In genomic region chr17:25400443-25400842, GRCm38 (mm10) we compare ENCODE assay signal across 10 mouse cellular contexts. TPM values are rescaled to one million over a fixed set of nuclear protein-coding genes. Genes with fewer than 3 reads are reported as not detected.
DNase-seq lines count a peak whose midpoint lies in the region; ATAC-seq lines count a peak whose summit lies in the region.
"Had no signal": no experiment of that assay in that cellular context is flagged by ENCODE, and none has a peak within 500 bp of the region (broad histone marks: within the 10 kb centered on the region; RNA-seq: fewer than 3 reads in every experiment).

No protein-coding gene starts in this region.

- peaks cover 5% of the 10 kb centered on the region for H3K4me1 ChIP-seq in embryonic facial prominence, embryonic 14.5 days (ENCODE audit: control insufficient read depth, insufficient read depth, low read length)

- ATAC-seq in embryonic facial prominence, embryonic 14.5 days (ENCODE audit: low read depth): no peak
- ATAC-seq in granulocyte monocyte progenitor cell, adult 5-6 weeks (replicated peaks; ENCODE audit: poor library complexity, severe bottlenecking): no peak; the same call in 1 of the 2 replicates

- no peaks in the 10 kb centered on the region for H3K27me3 ChIP-seq in embryonic facial prominence, embryonic 14.5 days (replicated peaks; ENCODE audit: control insufficient read depth, insufficient read depth, low read length)

- peaks cover 10% of the 10 kb centered on the region for H3K36me3 ChIP-seq in embryonic facial prominence, embryonic 14.5 days (ENCODE audit: control insufficient read depth, insufficient read depth, low read length)

- no peak overlapping the region for H3K4me2 ChIP-seq in embryonic facial prominence, embryonic 14.5 days (ENCODE audit: low read depth, low read length)

- no peaks in the 10 kb centered on the region for H3K9me3 ChIP-seq in embryonic facial prominence, embryonic 14.5 days (ENCODE audit: control insufficient read depth, low read length)

- WGBS in embryonic facial prominence, embryonic 14.5 days: 7% methylated on average over 7 of the region's 7 CpGs

- DNase-seq in left cerebral cortex, postnatal 4 days: peak; percentile 28
- no peak for DNase-seq in left cerebral cortex, adult 9 months (ENCODE audit: low spot score in 2 of 2)
- DNase-seq in NIH3T3 (ENCODE audit: low read depth): peak; percentile 58
- peak; percentile 34 for DNase-seq in embryonic facial prominence, embryonic 14.5 days (ENCODE audit: low spot score)
- DNase-seq in ovary, postnatal 14 days (ENCODE audit: low spot score): peak; percentile 47
- DNase-seq in cerebellum, adult 11-12 months: no peak
- DNase-seq in frontal cortex, postnatal 10 days (ENCODE audit: low spot score in 2 of 2): no peak

- intact Hi-C loops in left cerebral cortex, postnatal 4 days (cut with DNase I): no loop called here

- no peak overlapping the region for H3K27ac ChIP-seq in embryonic facial prominence, embryonic 14.5 days (replicated peaks; ENCODE audit: low read depth, low read length)
- H3K27ac ChIP-seq: macrophage had no signal

- no peak overlapping the region for H3K9ac ChIP-seq in embryonic facial prominence, embryonic 14.5 days (ENCODE audit: low read depth, low read length)

- no peak overlapping the region for H3K4me3 ChIP-seq in embryonic facial prominence, embryonic 14.5 days (ENCODE audit: low read depth, low read length)

RNA-seq across cellular contexts. Expression of gene Tpsg1, which starts 31.4 kb away (rescaled TPM):
- not detected for total RNA-seq in left cerebral cortex, postnatal 4 days (2021)
- 8.0 and 9.5 TPM in 2 replicates for polyA plus RNA-seq in embryonic facial prominence, embryonic 14.5 days (2014; fragmentation: Nextera tagmentation; extraction: Ambion mirVana)
- not detected in 2 replicates for total RNA-seq in granulocyte monocyte progenitor cell, adult 5-6 weeks (2014; fragmentation: Nextera tagmentation)
- not detected in 2 replicates for total RNA-seq in granulocyte monocyte progenitor cell, adult 5-6 weeks (2017)
- polyA plus RNA-seq: macrophage had no signal

RNA-seq across cellular contexts. Expression of gene Cacna1h, which starts 33.1 kb away (rescaled TPM):
- total RNA-seq in left cerebral cortex, postnatal 4 days (2021): 100 to 1,000 TPM in 1 of 2 experiments, 10 to 100 TPM in 1; 96.9 to 103 TPM
- polyA plus RNA-seq in embryonic facial prominence, embryonic 14.5 days (2014; fragmentation: Nextera tagmentation; extraction: Ambion mirVana): 4.9 and 5.2 TPM in 2 replicates
- total RNA-seq in granulocyte monocyte progenitor cell, adult 5-6 weeks (2014; fragmentation: Nextera tagmentation): not detected in 2 replicates
- not detected in 2 replicates for total RNA-seq in granulocyte monocyte progenitor cell, adult 5-6 weeks (2017)
- polyA plus RNA-seq: macrophage had no signal

RNA-seq across cellular contexts. Expression of gene Tpsb2, which starts 34.3 kb away (rescaled TPM):
- total RNA-seq in left cerebral cortex, postnatal 4 days (2021): 10 to 100 TPM in 1 of 2 experiments, 1 to 10 TPM in 1; 8.1 to 16.4 TPM
- 47.8 and 101 TPM in 2 replicates for polyA plus RNA-seq in embryonic facial prominence, embryonic 14.5 days (2014; fragmentation: Nextera tagmentation; extraction: Ambion mirVana)
- total RNA-seq in granulocyte monocyte progenitor cell, adult 5-6 weeks (2014; fragmentation: Nextera tagmentation): not detected in 2 replicates
- not detected in 2 replicates for total RNA-seq in granulocyte monocyte progenitor cell, adult 5-6 weeks (2017)
- polyA plus RNA-seq: macrophage had no signal

RNA-seq across cellular contexts. Expression of gene Tekt4, which starts 54.0 kb away (rescaled TPM):
- total RNA-seq in left cerebral cortex, postnatal 4 days (2021): 1 to 10 TPM in 1 of 2 experiments, under 1 TPM in 1; 0.70 to 1.6 TPM
- 0.22 and 3.0 TPM in 2 replicates for polyA plus RNA-seq in embryonic facial prominence, embryonic 14.5 days (2014; fragmentation: Nextera tagmentation; extraction: Ambion mirVana)
- not detected in 2 replicates for total RNA-seq in granulocyte monocyte progenitor cell, adult 5-6 weeks (2014; fragmentation: Nextera tagmentation)
- total RNA-seq in granulocyte monocyte progenitor cell, adult 5-6 weeks (2017): not detected in 2 replicates
- polyA plus RNA-seq: macrophage; stomach, embryonic 14.5 days had no signal

RNA-seq across cellular contexts. Expression of gene Tpsab1, which starts 55.1 kb away (rescaled TPM):
- 1 to 10 TPM in 1 of 2 experiments, under 1 TPM in 1; 0.62 to 2.5 TPM for total RNA-seq in left cerebral cortex, postnatal 4 days (2021)
- polyA plus RNA-seq in embryonic facial prominence, embryonic 14.5 days (2014; fragmentation: Nextera tagmentation; extraction: Ambion mirVana): 0.94 and 1.0 TPM in 2 replicates
- not detected in 2 replicates for total RNA-seq in granulocyte monocyte progenitor cell, adult 5-6 weeks (2014; fragmentation: Nextera tagmentation)
- not detected in 2 replicates for total RNA-seq in granulocyte monocyte progenitor cell, adult 5-6 weeks (2017)
- polyA plus RNA-seq: macrophage; stomach, embryonic 14.5 days had no signal

Comparison
In these comparisons a context has a peak if more than half of its experiments do, and no peak if none do; other contexts are left out.
1. DNase-seq: peak in left cerebral cortex, postnatal 4 days (single experiment), NIH3T3 (single experiment), embryonic facial prominence, embryonic 14.5 days (single experiment) and ovary, postnatal 14 days (single experiment); none in left cerebral cortex, adult 9 months (0 of 2), cerebellum, adult 11-12 months (single experiment) and frontal cortex, postnatal 10 days (0 of 2).
2. RNA of gene Cacna1h, which starts 33.1 kb away (total RNA-seq): 96.9 to 103 TPM in left cerebral cortex, postnatal 4 days; not detected in granulocyte monocyte progenitor cell, adult 5-6 weeks; every median in the first group is over 10 times any median in the second.
3. RNA of gene Tpsb2, which starts 34.3 kb away (total RNA-seq): 8.1 to 16.4 TPM in left cerebral cortex, postnatal 4 days; not detected in granulocyte monocyte progenitor cell, adult 5-6 weeks; every median in the first group is over 4 times any median in the second.